Mouse (Mus musculus): ENCODE measurements around the gene Ankrd40. TPM values are rescaled to one million over a fixed set of nuclear protein-coding genes. Genes with fewer than 3 reads are reported as not detected.

Gene Ankrd40
- polyA plus RNA-seq, 1 experiment from 2014 or later, result 12.2 TPM

- 64% methylated on average over 8 of the region's 8 CpGs for WGBS
- Histone ChIP-seq H3K9ac (ENCODE audit: low read length) (no peak overlapping the region), H3K4me3 (ENCODE audit: low read length) (no peak overlapping the region), H3K9me3 (ENCODE audit: control insufficient read depth, low read length) (no peaks in the 10 kb centered on the region), H3K27ac (ENCODE audit: low read length) (no peak overlapping the region), H3K27me3 (ENCODE audit: control insufficient read depth, insufficient read depth, low read depth, low read length) (no peaks in the 10 kb centered on the region), H3K4me1 (replicated peaks; ENCODE audit: control insufficient read depth, insufficient read depth, low read length) (no peaks in the 10 kb centered on the region), H3K36me3 (ENCODE audit: control insufficient read depth, insufficient read depth, low read length) (no peaks in the 10 kb centered on the region), H3K4me2 (ENCODE audit: low read depth, low read length) (no peak overlapping the region)
- no peak for ATAC-seq (ENCODE audit: low read depth)
Observed at GRCm38 (mm10) chr11:94379736-94380135, 51.9 kb downstream of the Ankrd40 start.

GRCm38 (mm10) chr11:94385977-94386771 lies 58.4 kb downstream of the Ankrd40 start:
- no peak overlapping the region for H3K4me3 ChIP-seq (ENCODE audit: low read length)
- H3K4me1 ChIP-seq (replicated peaks; ENCODE audit: control insufficient read depth, insufficient read depth, low read length), result peaks cover 9% of the 10 kb centered on the region
- WGBS, result 11% methylated on average over 12 of the region's 12 CpGs
- ATAC-seq (ENCODE audit: low read depth), result peak; percentile 68
- peak overlapping the region; percentile 26; the same call in 1 of the 2 replicates for H3K9ac ChIP-seq (ENCODE audit: low read length)
- no peaks in the 10 kb centered on the region for H3K36me3 ChIP-seq (ENCODE audit: control insufficient read depth, insufficient read depth, low read length)
- H3K27me3 ChIP-seq (ENCODE audit: control insufficient read depth, insufficient read depth, low read depth, low read length), result no peaks in the 10 kb centered on the region
- H3K4me2 ChIP-seq (ENCODE audit: low read depth, low read length), result peak overlapping the region; percentile 20; the same call in 1 of the 2 replicates
- 0 out of 2 replicates have a peak overlapping the region, but pooled peaks have one; percentile 7 for H3K27ac ChIP-seq (ENCODE audit: low read length)
- H3K9me3 ChIP-seq (ENCODE audit: control insufficient read depth, low read length), result no peaks in the 10 kb centered on the region

GRCm38 (mm10) chr11:94387756-94388155 lies 60.0 kb downstream of the Ankrd40 start:
- Histone ChIP-seq H3K9ac (ENCODE audit: low read length) (no peak overlapping the region), H3K27ac (ENCODE audit: low read length) (no peak overlapping the region), H3K36me3 (ENCODE audit: control insufficient read depth, insufficient read depth, low read length) (no peaks in the 10 kb centered on the region), H3K9me3 (ENCODE audit: control insufficient read depth, low read length) (no peaks in the 10 kb centered on the region), H3K27me3 (ENCODE audit: control insufficient read depth, insufficient read depth, low read depth, low read length) (peaks cover 4% of the 10 kb centered on the region; the same call in 1 of the 2 replicates), H3K4me3 (ENCODE audit: low read length) (no peak overlapping the region), H3K4me1 (replicated peaks; ENCODE audit: control insufficient read depth, insufficient read depth, low read length) (peaks cover 15% of the 10 kb centered on the region), H3K4me2 (ENCODE audit: low read depth, low read length) (no peak overlapping the region)
- ATAC-seq (ENCODE audit: low read depth), result no peak
- 60% methylated on average over 4 of the region's 4 CpGs for WGBS

DNA sequence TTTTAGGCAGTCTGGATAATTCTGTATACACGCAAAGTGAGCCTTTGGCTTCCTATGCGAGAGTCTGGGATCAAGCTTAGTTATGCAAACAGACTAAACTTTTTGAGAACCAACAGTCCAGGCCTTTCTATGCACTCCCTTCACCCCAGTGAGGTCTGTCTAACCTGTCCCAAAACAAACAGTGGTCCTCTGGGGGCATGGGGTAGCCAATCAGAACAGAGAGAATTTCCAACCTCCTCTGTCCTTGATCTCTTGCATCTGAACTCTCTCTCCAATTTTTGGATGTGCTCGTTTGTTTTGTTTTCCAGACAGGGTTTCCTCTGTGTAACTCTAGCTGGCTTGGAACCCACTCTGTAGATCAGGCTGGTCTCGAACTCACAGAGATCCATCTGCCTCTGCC lies 61.2 kb downstream of the Ankrd40 start:
- Histone ChIP-seq H3K36me3 (ENCODE audit: control insufficient read depth, insufficient read depth, low read length) (no peaks in the 10 kb centered on the region), H3K9ac (ENCODE audit: low read length) (no peak overlapping the region), H3K27ac (ENCODE audit: low read length) (no peak overlapping the region), H3K4me3 (ENCODE audit: low read length) (no peak overlapping the region), H3K27me3 (ENCODE audit: control insufficient read depth, insufficient read depth, low read depth, low read length) (peaks cover 4% of the 10 kb centered on the region; the same call in 1 of the 2 replicates), H3K4me2 (ENCODE audit: low read depth, low read length) (no peak overlapping the region), H3K4me1 (replicated peaks; ENCODE audit: control insufficient read depth, insufficient read depth, low read length) (peaks cover 15% of the 10 kb centered on the region), H3K9me3 (ENCODE audit: control insufficient read depth, low read length) (no peaks in the 10 kb centered on the region)
- 51% methylated on average over 4 of the region's 4 CpGs for WGBS
- no peak for ATAC-seq (ENCODE audit: low read depth)

DNA sequence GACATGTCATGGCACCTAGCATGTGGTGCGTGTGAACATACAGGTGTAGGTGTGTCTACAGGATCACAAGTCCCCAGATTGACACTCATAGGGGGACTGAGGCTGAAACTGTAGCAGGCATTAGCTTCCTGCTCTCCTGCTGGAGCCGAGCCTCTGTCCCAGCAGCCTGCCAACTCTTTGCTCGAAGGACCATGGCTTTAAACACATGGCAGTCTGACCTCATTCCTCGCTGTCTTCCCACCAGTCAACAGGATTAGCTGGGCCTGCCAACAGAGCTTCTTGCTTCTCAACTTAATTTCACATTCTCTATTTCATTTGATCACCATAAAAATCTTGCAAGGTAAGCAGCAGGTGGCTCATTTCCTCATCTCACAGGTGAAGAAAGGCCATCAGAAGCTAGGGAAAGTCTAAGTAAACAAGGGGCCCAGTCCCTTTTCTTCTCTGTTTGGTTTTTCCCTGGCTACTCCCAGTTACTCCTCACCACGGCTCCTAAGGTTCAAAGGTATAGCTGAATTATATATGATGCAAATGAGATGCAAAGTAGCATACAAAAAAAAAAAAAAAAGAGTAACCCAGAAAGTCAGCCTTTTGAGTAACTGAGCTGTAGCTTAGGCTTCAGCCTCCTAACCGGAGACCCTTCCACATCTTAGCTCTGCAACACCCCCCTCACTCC lies 62.1 kb downstream of the Ankrd40 start:
- ATAC-seq (ENCODE audit: low read depth), result no peak
- no peaks in the 10 kb centered on the region for H3K36me3 ChIP-seq (ENCODE audit: control insufficient read depth, insufficient read depth, low read length)
- H3K27me3 ChIP-seq (ENCODE audit: control insufficient read depth, insufficient read depth, low read depth, low read length), result peaks cover 4% of the 10 kb centered on the region; the same call in 1 of the 2 replicates
- H3K9ac ChIP-seq (ENCODE audit: low read length), result no peak overlapping the region
- 50% methylated on average over 6 of the region's 6 CpGs for WGBS
- no peak overlapping the region for H3K4me3 ChIP-seq (ENCODE audit: low read length)
- H3K4me2 ChIP-seq (ENCODE audit: low read depth, low read length), result no peak overlapping the region
- H3K4me1 ChIP-seq (replicated peaks; ENCODE audit: control insufficient read depth, insufficient read depth, low read length), result peaks cover 15% of the 10 kb centered on the region
- H3K27ac ChIP-seq (ENCODE audit: low read length), result no peak overlapping the region
- no peaks in the 10 kb centered on the region for H3K9me3 ChIP-seq (ENCODE audit: control insufficient read depth, low read length)

DNA sequence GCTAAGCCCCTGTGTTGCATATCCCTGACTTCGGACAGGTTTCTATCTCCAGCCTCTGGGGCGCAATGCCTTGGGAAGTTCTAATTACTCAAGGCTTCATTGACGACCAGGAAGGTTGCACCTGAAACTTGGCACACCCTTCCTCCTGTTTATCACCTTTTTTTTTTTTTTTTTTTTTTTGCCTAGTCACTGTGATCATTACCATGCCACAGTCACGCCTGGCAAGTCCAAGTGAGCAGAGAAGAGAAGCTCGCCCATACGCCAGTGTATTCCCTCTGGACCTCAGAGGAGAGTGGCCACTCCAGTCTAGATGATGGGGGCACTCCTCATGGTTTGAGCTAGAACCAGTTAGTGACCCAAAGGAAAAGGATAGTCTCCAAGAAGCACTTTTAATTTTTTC lies 63.0 kb downstream of the Ankrd40 start:
- H3K27me3 ChIP-seq (ENCODE audit: control insufficient read depth, insufficient read depth, low read depth, low read length), result peaks cover 4% of the 10 kb centered on the region; the same call in 1 of the 2 replicates
- ATAC-seq (ENCODE audit: low read depth), result no peak
- H3K4me2 ChIP-seq (ENCODE audit: low read depth, low read length), result no peak overlapping the region

More for the DNA sequence above, 63.0 kb downstream of the Ankrd40 start:
- Histone ChIP-seq H3K27ac (ENCODE audit: low read length) (no peak overlapping the region), H3K9me3 (ENCODE audit: control insufficient read depth, low read length) (no peaks in the 10 kb centered on the region), H3K36me3 (ENCODE audit: control insufficient read depth, insufficient read depth, low read length) (no peaks in the 10 kb centered on the region), H3K4me3 (ENCODE audit: low read length) (no peak overlapping the region), H3K4me1 (replicated peaks; ENCODE audit: control insufficient read depth, insufficient read depth, low read length) (peaks cover 10% of the 10 kb centered on the region), H3K9ac (ENCODE audit: low read length) (no peak overlapping the region)
- WGBS, result 83% methylated on average over 6 of the region's 6 CpGs

Other genes with a start within 250 kb of the Ankrd40 start
- gene Tob1, start 116.5 kb upstream of the Ankrd40 start, polyA plus RNA-seq (2015; fragmentation: Nextera tagmentation; extraction: Ambion mirVana), result 25.8 and 28.9 TPM in 2 replicates
- 1.2 and 1.5 TPM in 2 replicates for gene Wfikkn2, start 82.0 kb upstream of the Ankrd40 start, polyA plus RNA-seq (2015; fragmentation: Nextera tagmentation; extraction: Ambion mirVana)
- 0.33 TPM in 1 of 2 replicates, not detected in the other for gene Gm21885, start 46.1 kb upstream of the Ankrd40 start, polyA plus RNA-seq (2015; fragmentation: Nextera tagmentation; extraction: Ambion mirVana)
- 99.0 and 105 TPM in 2 replicates for gene Luc7l3, start 6.0 kb upstream of the Ankrd40 start, polyA plus RNA-seq (2015; fragmentation: Nextera tagmentation; extraction: Ambion mirVana)
- gene Abcc3, start 65.0 kb downstream of the Ankrd40 start, polyA plus RNA-seq (2015; fragmentation: Nextera tagmentation; extraction: Ambion mirVana), result 4.0 and 5.0 TPM in 2 replicates
- gene Cacna1g, start 146.2 kb downstream of the Ankrd40 start, polyA plus RNA-seq (2015; fragmentation: Nextera tagmentation; extraction: Ambion mirVana), result 6.6 and 7.0 TPM in 2 replicates
- gene Spata20, start 158.2 kb downstream of the Ankrd40 start, polyA plus RNA-seq (2015; fragmentation: Nextera tagmentation; extraction: Ambion mirVana), result 0.08 TPM in 1 of 2 replicates, not detected in the other
- 18.5 and 19.2 TPM in 2 replicates for gene Epn3, start 172.0 kb downstream of the Ankrd40 start, polyA plus RNA-seq (2015; fragmentation: Nextera tagmentation; extraction: Ambion mirVana)
- gene Mycbpap, start 193.7 kb downstream of the Ankrd40 start, polyA plus RNA-seq (2015; fragmentation: Nextera tagmentation; extraction: Ambion mirVana), result 8.4 and 8.7 TPM in 2 replicates
- gene Rsad1, start 221.3 kb downstream of the Ankrd40 start, polyA plus RNA-seq (2015; fragmentation: Nextera tagmentation; extraction: Ambion mirVana), result 3.4 and 4.2 TPM in 2 replicates
- 5.8 and 7.6 TPM in 2 replicates for gene Chad, start 237.0 kb downstream of the Ankrd40 start, polyA plus RNA-seq (2015; fragmentation: Nextera tagmentation; extraction: Ambion mirVana)